Mouse (Mus musculus): ENCODE measurements around the gene Phlpp1.

DNA sequence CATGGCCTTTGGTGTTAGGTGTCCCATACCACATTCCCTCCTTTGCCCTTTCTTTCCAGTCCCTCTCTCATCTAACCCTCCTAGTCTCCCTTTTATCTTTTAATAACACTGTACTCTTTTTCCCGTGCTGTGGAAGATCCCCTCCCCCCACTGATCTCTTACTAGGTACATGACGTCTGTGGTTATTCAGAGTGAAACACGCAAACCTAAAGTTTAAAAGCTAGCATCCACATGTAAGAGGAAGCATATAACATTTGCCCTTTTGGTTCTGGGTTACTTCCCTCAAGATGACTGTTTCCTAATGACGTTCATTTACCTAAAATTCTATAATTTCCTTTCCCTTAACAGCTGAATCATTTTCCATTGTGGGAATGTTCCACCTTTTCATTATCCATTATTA is 203.4 kb downstream of the Phlpp1 start:
- no peak for TF ChIP-seq CTCF (IDR thresholded peaks at IDR 0.05; ENCODE audit: borderline replicate concordance, extremely low read depth, insufficient read depth, insufficient read length)
- TF ChIP-seq POLR2A (IDR thresholded peaks at IDR 0.05; ENCODE audit: borderline replicate concordance, extremely low read depth, insufficient read depth, insufficient read length, poor library complexity, severe bottlenecking): no peak

All from brain, embryonic 14.5 days (tissue).